Mouse (Mus musculus) spleen, adult 2 months (tissue): Measurements from ENCODE around the gene Morc3. TPM values are rescaled to one million over a fixed set of nuclear protein-coding genes. Genes with fewer than 3 reads are reported as not detected.
A peak's percentile ranks its signal among the peaks of the same experiment; 100 is the strongest.

Experiments
- DNase-seq, 2 experiments: peaks; one replicate each; pipeline versions ENCODE4 v3.0.0 to v3.0.0-alpha.2; 2012 to 2021; ENCODE audit warnings: low spot score in 2 of 2, low read depth in 1 of 2
- H3K27ac ChIP-seq: fragments of 200-500 bp; 2 replicates; pipeline ENCODE4 v1.5.1; 2012; ENCODE audit warnings: low read length, inconsistent platforms; ENCODE audit not compliant: insufficient read depth
- H3K27me3 ChIP-seq: fragments of 200-500 bp; 2 replicates; pipeline ENCODE4 v1.6.1; 2012; ENCODE audit warnings: mild to moderate bottlenecking, moderate library complexity, low read length, inconsistent platforms; ENCODE audit not compliant: control insufficient read depth, insufficient read depth
- H3K36me3 ChIP-seq: fragments of 200-500 bp; 2 replicates; pipeline ENCODE4 v1.6.1; 2012; ENCODE audit warnings: mild to moderate bottlenecking, low read length, inconsistent platforms; ENCODE audit not compliant: control insufficient read depth, insufficient read depth
- H3K4me1 ChIP-seq: fragments of 200-500 bp; 2 replicates; pipeline ENCODE4 v1.6.1; 2011; ENCODE audit warnings: inconsistent platforms; ENCODE audit not compliant: control insufficient read depth, insufficient read depth, insufficient read length
- H3K4me3 ChIP-seq: fragments of 200-500 bp; 2 replicates; pipeline ENCODE4 v1.5.1; 2011; ENCODE audit warnings: mild to moderate bottlenecking, inconsistent platforms; ENCODE audit not compliant: insufficient read depth, insufficient read length; ENCODE audit errors: extremely low read depth
- CTCF ChIP-seq: fragments of 200-500 bp; IDR thresholded peaks from 2 replicates; pipeline ENCODE4 v1.5.1; 2011; ENCODE audit warnings: mild to moderate bottlenecking, inconsistent platforms; ENCODE audit not compliant: insufficient read depth, insufficient read length, insufficient replicate concordance; ENCODE audit errors: extremely low read depth
- POLR2A ChIP-seq: fragments of 200-500 bp; IDR thresholded peaks from 2 replicates; pipeline ENCODE4 v1.6.1; 2011; ENCODE audit warnings: low read depth, low read length, inconsistent platforms
- WGBS: fragments of 180-500 bp; shearing (Covaris S2); methylation state at CpG from one replicate; pipeline ENCODE4 v1.1.7; 2018; 5-methylcytosine and 5-hydroxymethylcytosine counted together
- polyA plus RNA-seq: library from polyadenylated mRNA; depleted of rRNA; stranded (reverse); fragments of >200 nt; gene quantifications from 2 replicates; pipeline ENCODE4 v1.2.3, GENCODE M21; 2012

Gene Morc3
- polyA plus RNA-seq, 1 experiment, result 10.6 TPM

- WGBS, result 93% methylated on average over 5 of the region's 5 CpGs
- no peaks in the 10 kb centered on the region for H3K27me3 ChIP-seq
- H3K36me3 ChIP-seq, result no peaks in the 10 kb centered on the region; the same call in 1 of the 2 replicates
- TF ChIP-seq POLR2A, result no peak
- no peak for TF ChIP-seq CTCF
- no peaks in the 10 kb centered on the region for H3K4me1 ChIP-seq
- no peak for DNase-seq
- H3K27ac ChIP-seq, result no peak overlapping the region
- H3K4me3 ChIP-seq, result no peak overlapping the region
Measured at GRCm38 (mm10) chr16:93893285-93893684, 61.4 kb downstream of the Morc3 start.

DNA sequence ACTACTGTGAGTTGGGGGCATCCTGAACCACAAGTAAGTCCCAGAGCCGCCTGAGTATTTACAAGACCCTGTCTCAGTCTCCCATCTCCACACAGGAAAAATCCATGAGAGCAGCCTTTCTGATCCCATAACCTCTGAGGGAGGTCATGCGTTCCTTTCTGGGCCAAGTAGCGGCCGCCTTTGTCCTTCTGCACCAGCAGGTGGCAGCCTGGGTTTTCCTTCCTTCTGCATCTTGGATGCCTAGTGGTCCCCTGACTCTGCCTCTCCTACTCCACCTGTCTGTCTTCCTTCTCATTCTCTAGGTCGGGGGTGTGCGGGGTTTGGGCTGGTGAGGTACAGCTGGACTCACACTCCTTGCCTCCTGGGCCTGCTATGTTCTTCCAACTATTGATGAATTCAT lies 71.1 kb downstream of the Morc3 start:
- H3K36me3 ChIP-seq, result 0 out of 2 replicates have a peak, but pooled peaks cover 1% of the 10 kb centered on the region
- H3K27me3 ChIP-seq, result no peaks in the 10 kb centered on the region
- TF ChIP-seq CTCF, result peak; percentile 18; the same call in 1 of the 2 replicates
- TF ChIP-seq POLR2A, result no peak
- no peak for DNase-seq
- WGBS, result 91% methylated on average over 6 of the region's 6 CpGs
- H3K27ac ChIP-seq, result no peak overlapping the region
- H3K4me1 ChIP-seq, result no peaks in the 10 kb centered on the region; the same call in 1 of the 2 replicates
- no peak overlapping the region for H3K4me3 ChIP-seq

DNA sequence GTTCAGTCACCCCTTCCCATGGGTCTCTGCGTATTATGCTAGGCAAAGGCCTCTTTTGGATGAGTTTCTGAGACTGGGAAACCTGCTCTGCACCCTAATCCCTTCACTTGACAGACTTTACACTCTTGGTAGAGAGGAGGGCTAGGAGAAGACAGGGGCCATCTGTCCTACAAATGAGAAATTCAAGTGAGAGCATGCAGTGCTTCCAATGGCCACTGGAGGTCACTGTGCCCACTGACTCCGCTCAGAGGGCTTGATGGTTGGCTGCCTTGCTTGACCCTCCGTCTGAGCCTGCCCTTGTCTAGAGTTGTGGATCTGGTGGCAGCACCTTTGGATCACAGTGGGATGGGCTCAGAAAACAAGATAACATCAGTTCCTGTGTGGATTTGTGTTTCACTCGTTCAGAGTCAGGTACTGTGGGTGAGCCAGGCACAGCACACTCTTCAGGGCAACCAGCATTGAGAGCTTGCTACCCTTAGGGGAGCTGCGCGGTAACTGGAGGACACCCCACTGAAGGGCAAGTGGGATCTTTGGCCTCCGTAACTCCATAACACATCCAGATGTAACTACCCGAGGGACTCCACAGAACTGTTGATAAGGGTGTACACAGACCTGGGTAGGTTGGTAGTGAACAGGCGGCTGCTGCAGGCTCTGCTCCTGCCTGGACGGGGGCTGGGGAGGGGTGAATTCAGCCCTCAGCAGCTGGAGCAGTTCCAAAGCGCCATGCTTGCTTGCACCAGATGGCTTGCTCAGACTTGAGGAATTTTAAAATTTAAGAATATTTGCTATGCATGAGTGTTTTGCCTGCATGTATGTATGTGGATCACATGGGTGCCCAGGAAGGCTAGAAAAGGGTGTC lies 74.5 kb downstream of the Morc3 start:
- 76% methylated on average over 11 of the region's 11 CpGs for WGBS
- no peaks in the 10 kb centered on the region; the same call in 1 of the 2 replicates for H3K4me1 ChIP-seq
- H3K27ac ChIP-seq, result no peak overlapping the region
- no peak overlapping the region for H3K4me3 ChIP-seq
- H3K27me3 ChIP-seq, result no peaks in the 10 kb centered on the region
- H3K36me3 ChIP-seq, result no peaks in the 10 kb centered on the region
- TF ChIP-seq CTCF (peak; percentile 88), POLR2A (no peak)
- peak in 1 of 2 experiments; percentile 42 for DNase-seq

DNA sequence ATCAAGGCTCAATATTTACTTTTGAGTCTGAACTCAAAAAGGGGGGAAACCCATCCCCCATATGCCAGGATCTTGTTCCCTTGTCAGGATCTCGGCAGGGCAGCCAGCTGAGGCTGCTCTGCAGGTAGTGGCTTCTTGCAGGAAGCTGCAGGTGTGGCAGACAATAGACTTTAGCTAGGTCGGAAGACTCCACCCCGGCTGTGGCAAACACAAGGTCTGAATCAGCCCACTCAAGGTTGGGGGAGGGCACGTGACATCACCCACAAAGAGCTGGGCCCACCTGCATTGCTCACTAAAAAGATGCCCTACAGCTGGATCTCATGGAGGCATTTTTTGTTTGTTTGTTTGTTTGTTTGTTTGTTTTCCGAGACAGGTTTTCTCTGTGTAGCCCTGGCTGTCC lies 75.8 kb downstream of the Morc3 start:
- H3K4me1 ChIP-seq, result peaks cover 3% of the 10 kb centered on the region; the same call in 1 of the 2 replicates
- H3K4me3 ChIP-seq, result no peak overlapping the region
- no peaks in the 10 kb centered on the region for H3K36me3 ChIP-seq
- H3K27me3 ChIP-seq, result no peaks in the 10 kb centered on the region
- TF ChIP-seq POLR2A (no peak), CTCF (no peak)
- peak overlapping the region; percentile 1; the same call in 1 of the 2 replicates for H3K27ac ChIP-seq
- whole genome bisulfite sequencing, result 80% methylated on average over 5 of the region's 5 CpGs
- no peak for DNase-seq

DNA sequence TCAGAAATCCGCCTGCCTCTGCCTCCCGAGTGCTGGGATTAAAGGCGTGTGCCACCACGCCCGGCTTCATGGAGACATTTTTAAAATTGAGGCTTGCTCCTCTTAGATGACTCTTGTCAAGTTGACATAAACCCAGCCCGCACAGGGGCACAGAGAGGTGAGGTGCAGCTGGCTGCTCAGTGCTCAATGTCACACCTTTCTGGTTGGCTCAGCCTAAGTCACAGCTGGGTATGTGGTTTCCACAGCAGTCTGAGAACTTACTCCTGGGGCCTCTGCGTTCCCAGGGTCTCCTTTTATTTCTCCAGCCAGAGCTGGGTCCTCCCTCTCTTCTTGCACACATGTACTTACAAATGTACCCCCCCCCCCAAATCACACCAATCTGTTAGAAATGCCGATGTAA lies 76.3 kb downstream of the Morc3 start:
- TF ChIP-seq POLR2A, result no peak
- no peak for TF ChIP-seq CTCF
- WGBS, result 79% methylated on average over 8 of the region's 8 CpGs
- Histone ChIP-seq H3K27ac (peak overlapping the region; percentile 1), H3K27me3 (no peaks in the 10 kb centered on the region), H3K4me3 (no peak overlapping the region), H3K36me3 (no peaks in the 10 kb centered on the region), H3K4me1 (peaks cover 3% of the 10 kb centered on the region; the same call in 1 of the 2 replicates)
- DNase-seq, result no peak

DNA sequence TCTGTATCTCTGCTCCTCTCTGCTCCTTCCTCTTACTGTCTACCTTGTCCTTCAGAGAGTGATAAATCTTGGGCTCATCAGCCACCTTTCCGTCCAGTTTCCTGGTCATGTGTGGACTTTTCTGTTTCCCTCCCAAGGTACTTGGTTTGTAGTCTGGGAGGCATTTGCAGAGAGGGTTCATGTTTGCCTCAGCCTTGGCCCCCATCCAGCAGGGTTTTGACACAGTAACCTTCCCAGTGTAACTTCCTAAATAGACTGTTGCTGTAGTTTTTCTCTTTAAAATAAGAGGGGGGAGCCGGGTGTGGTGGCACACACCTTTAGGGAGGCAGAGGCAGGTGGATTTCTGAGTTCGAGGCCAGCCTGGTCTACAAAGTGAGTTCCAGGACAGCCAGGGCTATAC lies 78.0 kb downstream of the Morc3 start:
- no peak for DNase-seq
- no peak for TF ChIP-seq CTCF
- TF ChIP-seq POLR2A, result no peak
- Histone ChIP-seq H3K4me3 (no peak overlapping the region), H3K27ac (no peak overlapping the region), H3K4me1 (peaks cover 7% of the 10 kb centered on the region; the same call in 1 of the 2 replicates), H3K27me3 (no peaks in the 10 kb centered on the region), H3K36me3 (no peaks in the 10 kb centered on the region)
- 70% methylated on average over 3 of the region's 3 CpGs for WGBS
